Mouse (Mus musculus) limb, embryonic 15.5 days (tissue): ENCODE data around the gene Zc3h7a. TPM values are rescaled to one million over a fixed set of nuclear protein-coding genes. Genes with fewer than 3 reads are reported as not detected.

Source experiments
- ATAC-seq: fragments of 200-750 bp; cut with Nextera tagmentation; 2 replicates; pipeline ENCODE4 v1.8.0; 2017; ENCODE audit warnings: low read depth, moderate TSS enrichment; ENCODE audit not compliant: insufficient number of reproducible peaks, low FRiP score, low TSS enrichment
- H3K27ac ChIP-seq: fragments of 300-500 bp; sonication (generic); 2 replicates; pipeline ENCODE4 v1.5.1; 2015; ENCODE audit warnings: moderate library complexity, mild to moderate bottlenecking, inconsistent platforms
- H3K27me3 ChIP-seq: fragments of 300-500 bp; sonication (generic); 2 replicates; pipeline ENCODE4 v1.6.1; 2015; ENCODE audit warnings: inconsistent platforms
- H3K36me3 ChIP-seq: fragments of 300-500 bp; sonication (generic); 2 replicates; pipeline ENCODE4 v1.6.1; 2015; ENCODE audit warnings: inconsistent platforms
- H3K4me1 ChIP-seq: fragments of 300-500 bp; sonication (generic); 2 replicates; pipeline ENCODE4 v1.6.1; 2015; ENCODE audit warnings: inconsistent platforms
- H3K4me2 ChIP-seq: fragments of 300-500 bp; sonication (generic); 2 replicates; pipeline ENCODE4 v1.6.1; 2015; ENCODE audit warnings: mild to moderate bottlenecking, inconsistent platforms
- H3K4me3 ChIP-seq: fragments of 300-500 bp; sonication (generic); 2 replicates; pipeline ENCODE4 v1.5.1; 2015; ENCODE audit warnings: mild to moderate bottlenecking, inconsistent platforms
- H3K9ac ChIP-seq: fragments of 300-500 bp; sonication (generic); 2 replicates; pipeline ENCODE4 v1.6.1; 2015; ENCODE audit warnings: inconsistent platforms
- H3K9me3 ChIP-seq: fragments of 300-500 bp; sonication (generic); 2 replicates; pipeline ENCODE4 v1.6.1; 2016; ENCODE audit warnings: inconsistent platforms
- WGBS: fragments of 180-500 bp; shearing (Covaris S2); methylation state at CpG from one replicate; pipeline ENCODE4 v1.1.7; 2015; 5-methylcytosine and 5-hydroxymethylcytosine counted together
- polyA plus RNA-seq: library from polyadenylated mRNA; unstranded; fragments of >200 nt; fragmentation: Nextera tagmentation; extraction: Ambion mirVana; gene quantifications from 2 replicates; pipeline ENCODE4 v1.2.1, GENCODE M21; 2015

Zc3h7a gene
- polyA plus RNA-seq: 99.4 and 102 TPM in 2 replicates

DNA sequence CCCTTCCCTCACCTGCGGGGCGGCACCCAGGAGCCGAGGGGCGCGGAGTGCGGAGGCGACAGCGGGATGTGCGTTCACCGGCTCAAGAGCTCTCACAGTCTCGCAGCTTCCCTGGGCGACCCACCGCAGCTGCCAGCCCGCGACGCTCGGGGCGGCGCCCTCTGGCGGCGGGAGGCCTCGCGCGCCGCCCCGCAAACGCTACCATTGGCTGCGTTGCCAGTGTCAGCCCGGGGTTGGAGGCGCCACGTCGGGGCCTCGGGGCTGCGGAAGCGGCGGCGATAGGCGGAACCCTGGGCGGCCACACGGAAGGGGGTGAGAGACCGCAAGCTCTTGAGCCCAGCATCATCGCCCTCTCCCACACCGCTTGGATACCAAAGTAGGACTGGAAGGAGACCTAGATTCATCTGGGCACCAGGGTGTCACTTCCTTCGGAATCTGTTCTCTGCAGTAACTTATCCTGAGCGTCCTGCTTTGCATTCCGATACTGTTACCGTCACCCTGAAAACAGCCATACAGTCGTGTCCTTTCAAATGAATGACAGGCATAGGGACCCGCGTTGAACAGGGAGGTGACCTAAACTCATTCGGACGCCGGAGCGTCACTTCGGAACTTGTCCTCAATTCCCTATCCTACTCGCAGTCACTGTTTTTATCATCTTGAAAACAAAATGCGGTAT is at the start of gene Zc3h7a:
Gene Zc3h7a, minus strand, starts transcription at position 186 of the 676 bp plus-strand sequence.
- no peaks in the 10 kb centered on the region for H3K27me3 ChIP-seq
- WGBS: under 1% methylated on average over 57 of the region's 57 CpGs
- H3K9me3 ChIP-seq: no peaks in the 10 kb centered on the region
- no peaks in the 10 kb centered on the region for H3K36me3 ChIP-seq
- peak; percentile 88 for ATAC-seq
- H3K27ac ChIP-seq: peak within 1 kb of the TSS; percentile 93
- H3K9ac ChIP-seq: peak within 1 kb of the TSS; percentile 80
- H3K4me3 ChIP-seq: peak within 1 kb of the TSS; percentile 95
- H3K4me1 ChIP-seq: peaks cover 16% of the 10 kb centered on the region
- H3K4me2 ChIP-seq: peak within 1 kb of the TSS; percentile 64

DNA sequence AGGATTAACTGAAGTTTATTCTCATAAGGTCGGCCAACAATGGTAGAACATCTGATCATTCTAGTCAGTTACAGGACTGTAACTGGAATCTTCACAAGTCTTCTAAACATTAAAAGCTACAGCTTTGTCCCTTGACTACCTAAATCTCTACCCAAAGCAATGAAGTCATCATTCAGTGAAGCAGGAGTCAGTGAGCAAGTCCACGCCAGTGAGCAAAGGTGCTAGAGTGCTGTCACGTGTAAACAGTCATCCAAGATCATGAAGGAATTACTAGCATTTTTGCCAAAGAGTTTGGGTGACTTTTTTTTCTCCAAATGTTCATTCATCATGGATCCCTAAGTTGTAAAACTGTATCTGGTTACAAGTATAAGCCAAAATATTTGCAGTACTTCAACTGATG is 41.6 kb upstream of the Zc3h7a start:
- WGBS: 84% methylated on average over 3 of the region's 3 CpGs
- Histone ChIP-seq H3K9ac (no peak overlapping the region), H3K4me3 (no peak overlapping the region), H3K9me3 (no peaks in the 10 kb centered on the region), H3K27me3 (no peaks in the 10 kb centered on the region), H3K4me1 (no peaks in the 10 kb centered on the region), H3K4me2 (no peak overlapping the region), H3K36me3 (peaks cover 60% of the 10 kb centered on the region), H3K27ac (no peak overlapping the region)
- ATAC-seq: no peak

DNA sequence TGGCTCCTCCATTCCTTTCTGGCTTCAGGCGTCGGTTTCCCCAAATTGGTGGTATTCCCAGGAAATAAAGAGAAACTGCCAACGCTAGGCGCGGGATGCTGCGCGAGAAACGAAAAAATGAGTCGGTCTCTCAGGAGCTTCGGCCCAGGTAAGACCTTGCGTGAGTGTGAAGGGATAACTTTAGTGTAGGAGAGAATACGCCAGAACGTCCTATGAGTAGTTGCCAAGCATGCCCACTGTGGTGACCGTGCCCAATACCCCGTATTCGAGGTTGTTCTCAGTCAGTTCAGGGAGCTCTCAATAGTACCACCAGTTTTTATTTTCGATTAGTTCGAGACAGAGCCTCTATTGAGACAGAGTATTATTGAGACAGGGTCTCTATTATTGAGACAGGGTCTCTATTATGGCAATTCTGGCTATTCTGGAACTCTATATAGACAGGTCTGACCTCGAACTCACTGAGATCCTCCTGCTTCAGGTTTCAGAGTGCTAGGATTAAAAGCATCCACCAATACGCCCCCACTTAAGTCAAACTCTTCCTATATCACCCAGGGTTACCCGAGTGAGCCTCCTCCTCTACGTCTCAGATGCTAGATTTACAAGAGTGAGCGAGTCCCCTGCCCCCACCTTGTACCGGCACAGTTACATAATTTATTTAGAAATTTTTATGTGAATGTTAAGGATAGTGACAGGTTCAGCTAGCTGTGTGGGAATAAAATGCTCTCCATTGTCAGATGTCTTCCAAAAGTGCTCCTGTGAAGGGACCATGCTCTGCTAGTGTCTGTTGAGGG is 27.6 kb upstream of the Zc3h7a start:
- no peaks in the 10 kb centered on the region for H3K27me3 ChIP-seq
- 6% methylated on average over 24 of the region's 24 CpGs for WGBS
- no peaks in the 10 kb centered on the region for H3K9me3 ChIP-seq
- H3K4me1 ChIP-seq: peaks cover 25% of the 10 kb centered on the region
- peak overlapping the region; percentile 88 for H3K27ac ChIP-seq
- H3K4me2 ChIP-seq: peak overlapping the region; percentile 82
- H3K36me3 ChIP-seq: peaks cover 39% of the 10 kb centered on the region
- peak overlapping the region; percentile 72 for H3K9ac ChIP-seq
- H3K4me3 ChIP-seq: peak overlapping the region; percentile 73
- ATAC-seq: no peak

DNA sequence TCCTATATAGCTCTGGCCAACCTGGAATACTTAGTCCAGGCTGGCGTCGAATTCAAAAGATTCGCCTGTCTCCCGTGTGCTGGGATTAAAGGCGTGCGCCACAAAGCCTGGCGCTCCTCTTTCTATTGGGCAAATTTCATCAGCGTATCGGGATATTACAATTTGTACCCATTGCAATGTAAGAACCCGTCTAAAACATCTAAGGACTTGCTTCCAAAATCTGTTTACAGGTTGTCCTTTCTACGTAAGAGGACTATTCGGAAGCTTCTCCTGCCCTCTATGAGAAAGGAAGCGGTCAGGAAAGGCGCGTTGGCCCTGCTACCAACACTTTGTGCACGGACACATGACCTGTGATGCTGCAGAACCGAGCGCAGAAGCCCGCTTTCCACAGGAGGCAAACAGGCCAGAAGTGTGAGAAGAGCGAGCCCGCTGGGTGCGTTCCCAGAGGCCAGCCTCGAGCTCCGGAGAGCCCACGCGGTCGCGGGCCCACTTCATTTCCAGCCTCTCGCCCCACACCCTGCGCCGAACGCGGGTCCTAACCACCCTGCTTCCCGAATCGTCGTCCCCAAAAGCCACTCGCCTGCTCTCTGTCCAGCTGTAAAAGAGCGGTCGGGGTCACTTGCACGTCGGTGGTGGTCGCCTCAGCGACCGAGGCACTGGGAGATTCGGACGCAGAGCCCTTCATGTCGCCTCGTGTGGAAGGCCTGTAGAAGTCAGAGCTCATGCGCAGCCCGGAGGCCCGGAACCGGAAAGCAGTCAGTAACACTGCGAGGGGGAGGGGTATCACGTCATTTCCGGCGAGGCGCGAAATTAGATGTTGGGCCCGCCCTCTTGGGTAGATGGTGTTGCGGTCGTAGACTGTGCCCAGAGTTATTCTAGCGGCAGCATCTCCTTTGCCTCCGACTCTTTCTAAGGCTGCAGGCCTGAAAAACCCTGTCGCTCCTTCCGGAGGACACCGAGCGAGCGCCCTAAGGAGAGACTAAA is 26.7 kb upstream of the Zc3h7a start, which contains the start of gene Rsl1d1:
Gene Rsl1d1, minus strand, starts transcription at position 761 of the 984 bp plus-strand sequence.
- WGBS: under 1% methylated on average over 68 of the region's 68 CpGs
- Histone ChIP-seq H3K27ac (peak within 1 kb of the TSS; percentile 88), H3K4me3 (peak within 1 kb of the TSS; percentile 73), H3K36me3 (peaks cover 42% of the 10 kb centered on the region), H3K27me3 (no peaks in the 10 kb centered on the region), H3K9me3 (no peaks in the 10 kb centered on the region), H3K4me2 (peak within 1 kb of the TSS; percentile 82), H3K9ac (peak within 1 kb of the TSS; percentile 74), H3K4me1 (peaks cover 28% of the 10 kb centered on the region)
- peak; percentile 97 for ATAC-seq

DNA sequence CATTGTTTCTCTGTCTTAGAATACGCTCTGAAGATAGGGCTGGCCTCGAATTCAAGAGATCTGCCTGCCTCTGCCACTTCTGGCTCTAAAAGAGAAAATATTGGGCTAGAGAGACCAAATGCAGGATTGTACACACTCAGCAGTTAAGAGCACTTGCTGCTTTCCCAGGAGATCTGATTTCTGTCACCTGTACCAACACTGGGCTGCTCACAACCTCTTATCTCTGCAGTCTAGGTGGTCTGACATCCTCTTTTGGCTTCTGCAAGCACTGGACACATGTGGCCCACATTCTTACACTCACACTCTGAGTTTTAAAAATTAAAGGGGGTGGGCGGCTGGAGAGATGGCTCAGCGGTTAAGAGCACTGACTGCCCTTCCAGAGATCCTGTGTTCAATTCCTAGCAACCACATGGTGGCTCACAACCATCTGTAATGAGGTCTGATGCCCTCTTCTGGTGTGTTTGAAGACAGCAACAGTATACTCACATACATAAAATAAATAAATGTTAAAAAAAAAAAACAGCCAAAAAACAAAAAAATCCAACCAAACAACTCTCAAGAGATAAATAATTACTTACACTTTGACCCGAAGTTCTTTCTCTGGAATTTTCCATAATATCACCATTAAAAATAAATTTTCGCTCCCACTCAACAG is 25.7 kb upstream of the Zc3h7a start:
- H3K9me3 ChIP-seq: no peaks in the 10 kb centered on the region
- H3K9ac ChIP-seq: no peak overlapping the region
- no peak overlapping the region for H3K27ac ChIP-seq
- H3K4me3 ChIP-seq: peak overlapping the region; percentile 73
- peaks cover 44% of the 10 kb centered on the region for H3K36me3 ChIP-seq
- peak overlapping the region; percentile 82 for H3K4me2 ChIP-seq
- no peaks in the 10 kb centered on the region for H3K27me3 ChIP-seq
- H3K4me1 ChIP-seq: peaks cover 28% of the 10 kb centered on the region
- 70% methylated on average over 6 of the region's 6 CpGs for WGBS
- no peak for ATAC-seq

DNA sequence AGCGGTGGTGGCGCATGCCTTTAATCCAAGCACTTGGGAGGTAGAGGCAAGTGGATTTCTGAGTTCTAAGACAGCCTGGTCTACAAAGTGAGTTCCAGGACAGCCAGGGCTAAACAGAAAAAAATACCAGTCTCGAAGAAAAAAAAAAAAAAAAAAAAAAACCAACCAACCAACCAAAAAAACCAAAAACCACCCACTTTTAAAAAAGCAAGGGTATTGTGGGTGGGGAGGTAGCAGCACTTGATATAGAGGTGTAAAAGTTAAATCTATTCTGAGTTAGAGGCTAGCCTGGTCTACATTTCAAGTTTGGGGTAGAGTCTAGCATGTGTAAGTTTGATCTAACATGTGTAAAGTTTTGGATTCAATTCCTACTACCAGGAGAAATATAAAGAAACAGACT is 24.1 kb upstream of the Zc3h7a start:
- WGBS: 96% methylated on average over 3 of the region's 3 CpGs
- Histone ChIP-seq H3K4me3 (no peak overlapping the region), H3K4me2 (no peak overlapping the region), H3K9ac (no peak overlapping the region), H3K36me3 (peaks cover 59% of the 10 kb centered on the region), H3K4me1 (peaks cover 28% of the 10 kb centered on the region), H3K27me3 (no peaks in the 10 kb centered on the region), H3K9me3 (no peaks in the 10 kb centered on the region), H3K27ac (no peak overlapping the region)
- ATAC-seq: no peak

DNA sequence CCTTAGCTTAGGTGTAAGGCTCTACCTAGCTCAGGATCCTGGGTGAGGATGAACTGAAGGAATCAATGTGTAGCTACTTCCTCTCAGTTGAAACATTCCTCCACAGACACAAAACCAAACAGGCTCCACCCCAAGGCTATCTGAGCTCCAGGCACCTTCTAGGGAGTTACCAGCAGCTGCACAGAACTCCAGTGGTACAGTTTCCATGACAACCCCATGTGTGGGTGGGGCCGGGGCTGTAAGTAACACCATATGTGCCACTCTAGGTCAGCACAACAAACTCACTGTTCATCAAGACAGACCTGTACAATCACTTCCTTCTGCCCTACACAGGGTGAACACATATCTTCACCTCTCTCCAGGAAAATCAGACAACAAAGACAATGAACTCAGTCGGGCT is 22.3 kb upstream of the Zc3h7a start:
- Histone ChIP-seq H3K4me1 (peaks cover 13% of the 10 kb centered on the region), H3K9me3 (no peaks in the 10 kb centered on the region), H3K27ac (no peak overlapping the region), H3K27me3 (no peaks in the 10 kb centered on the region), H3K9ac (no peak overlapping the region), H3K4me2 (no peak overlapping the region), H3K36me3 (peaks cover 77% of the 10 kb centered on the region), H3K4me3 (no peak overlapping the region)
- no peak for ATAC-seq
- WGBS: 21% methylated on average over 2 of the region's 2 CpGs

DNA sequence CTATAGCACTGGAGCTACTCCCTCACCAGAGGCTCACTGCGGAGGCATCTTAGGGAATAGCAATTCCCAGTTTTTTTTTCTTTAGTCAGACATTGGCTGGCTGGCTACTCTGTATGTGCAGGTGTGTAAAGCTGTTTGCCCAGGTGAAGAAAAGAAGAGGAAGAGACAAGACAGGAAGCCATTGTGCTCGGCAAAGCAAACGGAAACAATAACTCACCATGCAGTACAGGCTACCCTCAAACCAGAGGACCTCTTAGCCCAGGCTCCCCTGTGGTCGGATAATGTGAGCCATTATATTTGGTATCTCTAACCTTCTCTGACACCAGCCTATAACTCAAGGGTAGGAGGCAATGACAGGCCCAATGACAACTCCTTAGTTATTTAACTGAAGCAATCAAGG is 20.9 kb upstream of the Zc3h7a start:
- H3K27ac ChIP-seq: no peak overlapping the region
- no peaks in the 10 kb centered on the region for H3K27me3 ChIP-seq
- H3K9ac ChIP-seq: no peak overlapping the region
- no peak overlapping the region for H3K4me3 ChIP-seq
- no peak overlapping the region for H3K4me2 ChIP-seq
- peaks cover 11% of the 10 kb centered on the region for H3K4me1 ChIP-seq
- H3K36me3 ChIP-seq: peaks cover 89% of the 10 kb centered on the region
- 85% methylated on average over 4 of the region's 4 CpGs for WGBS
- H3K9me3 ChIP-seq: no peaks in the 10 kb centered on the region
- ATAC-seq: no peak

DNA sequence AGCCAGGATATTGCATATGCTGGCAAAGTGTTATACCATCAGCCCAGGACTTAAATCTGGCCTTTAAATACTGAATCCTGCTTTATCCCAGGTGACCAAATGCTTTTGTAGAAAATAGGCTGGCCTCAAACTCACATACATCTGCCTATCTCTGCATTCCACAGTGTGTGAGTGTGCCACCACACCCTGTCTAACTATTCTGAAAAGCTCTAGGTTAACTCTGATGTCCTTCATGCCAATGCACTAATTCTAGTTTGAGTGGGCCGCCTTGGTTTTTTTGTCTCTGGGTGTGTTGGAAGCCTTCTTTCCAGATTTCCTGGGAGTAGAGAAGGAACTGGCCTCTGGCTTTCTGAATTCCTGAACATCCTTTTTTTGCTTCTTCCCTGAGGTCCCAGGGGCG is 17.0 kb upstream of the Zc3h7a start:
- Histone ChIP-seq H3K9me3 (no peaks in the 10 kb centered on the region), H3K4me1 (no peaks in the 10 kb centered on the region), H3K4me2 (no peak overlapping the region), H3K9ac (no peak overlapping the region), H3K27me3 (no peaks in the 10 kb centered on the region), H3K36me3 (peaks cover 59% of the 10 kb centered on the region), H3K27ac (no peak overlapping the region), H3K4me3 (no peak overlapping the region)
- ATAC-seq: no peak
- 89% methylated on average over 2 of the region's 2 CpGs for WGBS

DNA sequence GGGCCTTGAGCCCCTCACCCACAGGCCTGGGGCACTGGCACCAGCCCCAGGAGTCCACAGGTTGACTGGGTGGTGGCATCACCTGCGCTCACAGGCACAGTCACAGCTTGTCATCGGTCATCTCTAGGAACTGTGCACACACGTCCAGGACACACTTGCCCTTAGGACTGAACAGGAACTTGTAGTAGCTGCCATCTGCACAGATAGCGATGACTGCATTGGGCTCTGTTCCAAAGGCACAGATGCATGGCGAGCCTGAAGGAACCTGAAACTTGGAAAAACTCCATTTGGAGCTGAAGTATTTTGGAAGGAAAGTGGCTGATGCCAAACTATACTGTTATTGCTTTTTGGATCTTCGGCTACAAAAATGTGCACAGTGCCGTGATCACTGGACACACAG is 14.0 kb upstream of the Zc3h7a start:
- H3K4me2 ChIP-seq: no peak overlapping the region
- no peak overlapping the region for H3K9ac ChIP-seq
- H3K27me3 ChIP-seq: no peaks in the 10 kb centered on the region
- 77% methylated on average over 7 of the region's 7 CpGs for WGBS
- no peak for ATAC-seq
- H3K4me1 ChIP-seq: no peaks in the 10 kb centered on the region
- H3K9me3 ChIP-seq: no peaks in the 10 kb centered on the region
- peaks cover 29% of the 10 kb centered on the region for H3K36me3 ChIP-seq
- no peak overlapping the region for H3K27ac ChIP-seq
- H3K4me3 ChIP-seq: no peak overlapping the region

DNA sequence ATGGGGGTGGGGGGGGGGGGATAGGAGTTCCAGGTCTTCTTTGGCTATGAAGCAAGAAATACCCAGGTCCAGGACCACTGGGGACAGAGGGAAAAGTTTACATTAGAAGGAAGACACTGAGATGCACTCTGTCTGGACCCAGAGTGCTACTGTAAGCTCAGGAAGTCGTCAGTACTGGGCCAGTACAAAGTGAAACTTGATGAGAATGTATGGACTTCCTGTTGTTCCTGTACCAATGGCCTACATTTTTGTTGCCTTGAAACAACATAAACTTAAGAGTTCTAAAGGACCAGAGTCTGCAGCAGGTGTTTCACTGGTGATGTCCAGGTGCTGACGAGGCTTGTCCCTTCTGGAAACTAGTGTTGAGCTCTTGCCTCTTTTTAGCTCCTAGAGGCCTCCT is 1.2 kb upstream of the Zc3h7a start:
- Histone ChIP-seq H3K9me3 (no peaks in the 10 kb centered on the region), H3K27me3 (no peaks in the 10 kb centered on the region), H3K27ac (no peak overlapping the region), H3K4me2 (no peak overlapping the region), H3K9ac (no peak overlapping the region), H3K36me3 (no peaks in the 10 kb centered on the region), H3K4me1 (peaks cover 9% of the 10 kb centered on the region), H3K4me3 (no peak overlapping the region)
- 65% methylated on average over 2 of the region's 2 CpGs for WGBS
- ATAC-seq: no peak
